Mouse (Mus musculus) adrenal gland, adult (tissue): Measurements from ENCODE around the gene Itga6.
A peak's percentile ranks its signal among the peaks of the same experiment; 100 is the strongest.

ENCODE experiments used
- DNase-seq, 2 experiments: peaks; one replicate each; pipeline ENCODE4 v3.0.0; 2022 to 2023; ENCODE audit warnings: low spot score in 1 of 2; ENCODE audit not compliant: inconsistent age in 2 of 2

Gene Itga6

DNA sequence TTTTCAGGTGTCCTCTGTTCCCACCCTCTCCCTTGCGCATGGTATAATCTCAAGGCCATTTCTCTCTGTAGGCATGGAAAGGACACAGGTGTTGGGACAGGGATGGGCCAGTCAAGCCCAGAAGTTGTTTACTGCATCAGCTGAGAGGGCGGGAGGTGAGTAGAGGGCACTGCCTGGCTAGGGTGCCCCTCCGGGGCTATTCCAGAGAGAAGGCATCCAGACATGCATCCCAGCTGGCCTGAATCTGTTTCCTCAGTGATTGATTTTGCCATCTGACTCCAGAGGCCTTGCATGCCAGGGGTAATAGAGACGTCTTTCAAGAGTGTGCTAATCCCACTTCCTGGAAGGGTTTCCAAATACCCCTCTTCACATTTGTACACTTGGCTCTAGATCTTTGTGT, 14.7 kb downstream of the Itga6 start:
- DNase-seq, result no peak

- DNase-seq, result no peak
Measured at GRCm38 (mm10) chr2:71761081-71761480, 15.7 kb downstream of the Itga6 start.

DNA sequence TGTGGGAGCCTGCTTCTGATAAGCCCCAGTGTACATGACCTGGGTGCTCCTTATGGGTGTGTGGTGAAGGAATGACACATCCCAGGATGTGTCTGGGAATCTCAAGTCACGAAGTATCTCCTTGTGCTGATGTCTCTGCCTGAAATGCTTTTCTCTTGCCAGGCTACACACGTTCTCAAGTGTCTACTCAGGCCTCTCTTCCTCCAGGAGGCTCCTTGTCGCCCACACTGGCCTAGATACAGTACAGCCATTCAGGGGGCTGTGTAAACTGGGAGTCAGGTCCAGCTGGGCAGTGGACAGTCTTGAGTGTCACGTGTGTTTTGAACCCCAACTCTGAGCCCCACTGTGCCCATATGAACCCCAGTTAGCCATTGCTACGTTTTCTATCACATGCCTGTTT, 19.1 kb downstream of the Itga6 start:
- no peak for DNase-seq

DNA sequence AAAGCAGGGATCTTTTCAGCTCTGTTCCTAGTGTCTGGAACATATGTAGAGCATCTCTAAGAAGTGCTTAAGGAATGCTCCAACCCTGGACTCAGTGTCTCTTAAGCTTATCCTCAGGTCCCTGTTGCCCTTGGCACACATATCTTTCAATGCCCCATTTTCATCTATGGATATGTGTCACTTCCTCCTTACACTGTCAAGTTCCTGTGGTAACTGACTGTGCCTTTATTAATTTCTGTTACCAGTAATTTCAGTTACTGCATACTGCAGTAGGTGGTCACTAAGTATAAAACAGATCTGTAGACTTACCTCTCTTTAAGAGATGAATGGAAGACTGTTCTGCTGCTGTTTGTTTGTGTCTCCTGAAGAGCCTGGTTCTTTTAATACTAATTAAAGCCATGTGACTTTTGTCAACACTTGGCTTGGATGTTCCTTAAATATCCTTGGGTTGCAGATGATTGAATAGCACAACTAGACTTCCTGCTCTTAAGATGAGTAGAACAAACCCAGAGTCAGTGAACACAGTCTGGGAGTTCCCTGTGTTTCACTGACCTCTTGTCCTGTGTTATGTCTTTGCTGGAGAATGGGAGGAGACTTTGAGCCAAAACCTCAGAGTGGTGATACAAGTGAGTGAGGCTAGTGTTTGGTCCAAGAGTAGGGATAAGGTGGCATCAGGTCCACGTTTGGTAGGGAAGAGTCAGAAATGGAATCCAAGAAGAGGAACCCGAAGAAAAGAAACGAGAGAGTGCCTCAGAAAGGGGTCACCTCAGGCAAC, 19.7 kb downstream of the Itga6 start:
- no peak for DNase-seq

- DNase-seq, result no peak
Measured at GRCm38 (mm10) chr2:71766007-71766406, 20.6 kb downstream of the Itga6 start.

GRCm38 (mm10) chr2:71767019-71767610, 21.7 kb downstream of the Itga6 start:
- DNase-seq, result no peak

DNA sequence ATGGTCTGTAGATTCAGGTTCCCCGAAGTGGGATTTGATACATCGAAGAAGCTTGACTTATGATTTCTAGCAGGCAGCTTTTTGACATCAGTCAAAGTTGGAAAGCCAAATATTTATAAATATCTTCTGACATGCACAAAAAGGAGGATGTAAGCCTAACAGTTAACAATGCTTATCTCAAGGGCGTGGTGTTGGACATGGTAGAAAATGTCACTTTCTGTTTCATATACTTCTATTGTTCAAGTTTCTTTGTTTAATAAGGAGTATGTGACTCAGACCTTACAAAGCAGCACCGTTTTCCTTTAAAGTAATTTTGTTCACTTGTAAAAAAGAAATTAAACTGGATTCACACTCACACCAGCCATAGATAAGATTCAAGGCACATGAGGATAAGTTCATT, 26.3 kb downstream of the Itga6 start:
- no peak for DNase-seq

DNA sequence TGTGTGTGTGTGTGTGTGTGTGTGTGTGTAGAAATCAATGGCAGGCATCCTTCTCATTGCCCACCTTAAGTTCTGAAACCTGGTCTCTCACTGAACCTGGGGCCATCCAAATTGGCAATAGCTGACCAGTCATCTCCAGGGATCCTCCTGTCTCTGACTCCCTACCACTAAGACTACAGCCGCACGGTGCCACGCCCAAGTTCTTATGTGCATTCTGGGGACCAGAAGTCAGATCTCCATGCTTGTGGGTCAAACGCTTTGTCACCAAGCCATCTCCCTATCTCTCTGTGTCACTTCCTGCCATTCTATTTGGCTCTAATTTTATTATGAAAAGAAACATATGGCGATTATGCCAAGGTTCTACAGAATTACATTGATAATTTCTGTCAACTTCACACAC, 28.3 kb downstream of the Itga6 start:
- no peak for DNase-seq

DNA sequence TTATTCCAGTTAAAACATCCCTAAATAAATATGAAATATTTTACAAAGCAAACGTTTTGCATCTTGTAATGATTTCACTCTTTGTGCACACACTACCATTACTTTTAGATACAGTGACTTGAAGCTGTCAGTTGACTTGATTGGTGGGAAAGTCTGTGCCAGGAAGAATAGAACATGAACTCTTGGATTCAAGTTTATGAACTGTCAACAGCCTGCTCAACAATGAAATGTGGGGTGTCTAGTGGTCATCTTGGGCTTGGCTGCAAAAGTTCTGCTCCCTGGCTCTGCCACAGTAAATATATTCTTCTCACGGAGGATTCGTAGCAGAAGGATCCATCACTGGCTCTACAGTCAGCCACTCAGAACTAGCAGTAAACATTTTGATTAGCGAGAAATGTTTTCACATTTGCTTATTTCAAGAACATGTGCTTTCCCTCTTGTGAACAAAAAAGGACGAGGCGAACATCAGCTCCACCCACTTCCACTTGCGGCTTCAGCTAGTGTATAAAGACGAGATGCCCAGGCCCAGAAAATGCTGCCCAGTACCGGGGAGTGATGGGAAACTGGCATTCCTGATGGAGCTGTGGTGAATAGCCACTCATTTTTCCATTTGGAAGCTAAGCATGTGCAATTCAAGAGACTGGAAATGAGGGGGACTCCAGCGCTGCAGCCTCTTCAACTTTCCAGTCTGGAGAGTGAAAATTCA, 29.0 kb downstream of the Itga6 start:
- DNase-seq, result no peak

GRCm38 (mm10) chr2:71775201-71775611, 29.8 kb downstream of the Itga6 start:
- DNase-seq, result no peak

GRCm38 (mm10) chr2:71779266-71779888, 34.0 kb downstream of the Itga6 start:
- peak in 1 of 2 experiments; percentile 56 for DNase-seq

DNA sequence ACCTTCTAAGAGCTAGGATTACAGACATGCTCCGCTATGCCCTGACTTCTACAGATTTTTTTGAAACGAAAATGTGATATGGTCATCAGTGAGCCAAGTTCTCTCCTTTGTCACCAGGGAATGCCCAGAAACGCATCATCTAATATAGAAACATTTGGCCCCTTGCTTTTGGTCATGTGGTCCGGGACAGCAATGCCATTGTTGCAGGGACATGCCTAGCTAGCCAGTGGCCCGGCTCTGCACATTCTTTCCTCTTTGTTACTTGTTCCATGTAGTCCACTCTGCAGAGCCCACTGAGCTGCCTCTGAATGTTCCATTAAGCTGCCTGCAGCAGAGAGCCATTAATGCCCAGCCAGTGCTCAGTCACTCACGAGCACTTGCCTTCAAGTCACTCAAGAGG, 34.6 kb downstream of the Itga6 start:
- DNase-seq, result no peak

DNA sequence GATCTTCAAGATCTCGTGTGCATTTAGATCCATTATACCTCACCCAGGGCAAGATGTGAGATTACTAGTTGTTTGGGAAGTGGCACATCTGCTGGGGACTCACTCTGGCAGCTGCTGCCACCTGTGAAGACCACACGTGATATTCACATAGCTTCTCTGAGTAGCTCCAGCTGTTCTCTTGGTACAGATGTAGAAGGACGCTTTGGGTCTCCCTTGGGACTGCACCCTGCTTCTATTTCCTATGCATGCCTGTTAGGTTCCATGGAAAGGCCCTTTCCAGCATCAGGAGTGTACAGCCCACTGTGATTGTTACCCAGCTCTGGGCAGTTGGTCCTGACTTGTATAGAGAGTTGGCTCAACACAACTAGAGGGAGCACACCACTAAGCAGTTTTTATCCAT, 39.8 kb downstream of the Itga6 start:
- no peak for DNase-seq

GRCm38 (mm10) chr2:71786060-71786459, 40.6 kb downstream of the Itga6 start:
- no peak for DNase-seq

GRCm38 (mm10) chr2:71786591-71787155, 41.3 kb downstream of the Itga6 start:
- DNase-seq, result peak in 1 of 2 experiments; percentile 83

GRCm38 (mm10) chr2:71787156-71787590, 41.8 kb downstream of the Itga6 start:
- DNase-seq, result peak; percentile 74 to 92

GRCm38 (mm10) chr2:71787591-71788460, 42.4 kb downstream of the Itga6 start:
- peak; percentile 42 to 82 for DNase-seq

DNA sequence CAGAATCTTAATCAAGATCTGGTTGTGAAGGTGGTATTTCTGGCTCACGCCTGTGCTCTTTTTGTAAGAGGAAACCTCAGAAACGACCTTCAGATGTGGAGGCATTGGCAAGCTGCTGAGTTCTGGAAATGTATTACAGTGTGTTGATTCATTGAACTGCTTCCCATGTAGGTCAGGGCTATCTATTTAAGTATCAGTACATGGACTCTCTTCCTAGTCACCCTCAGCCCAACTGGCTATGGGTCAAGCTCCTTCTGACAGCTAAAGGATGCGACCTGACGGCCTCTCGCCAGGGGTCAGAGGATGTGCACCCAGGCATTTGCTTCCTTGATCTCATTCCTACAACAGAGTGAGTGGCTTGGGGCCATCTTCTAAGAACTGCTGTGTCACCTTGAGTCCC, 45.3 kb downstream of the Itga6 start:
- DNase-seq, result peak; percentile 79 to 92

GRCm38 (mm10) chr2:71791203-71791602, 45.8 kb downstream of the Itga6 start:
- no peak for DNase-seq

DNA sequence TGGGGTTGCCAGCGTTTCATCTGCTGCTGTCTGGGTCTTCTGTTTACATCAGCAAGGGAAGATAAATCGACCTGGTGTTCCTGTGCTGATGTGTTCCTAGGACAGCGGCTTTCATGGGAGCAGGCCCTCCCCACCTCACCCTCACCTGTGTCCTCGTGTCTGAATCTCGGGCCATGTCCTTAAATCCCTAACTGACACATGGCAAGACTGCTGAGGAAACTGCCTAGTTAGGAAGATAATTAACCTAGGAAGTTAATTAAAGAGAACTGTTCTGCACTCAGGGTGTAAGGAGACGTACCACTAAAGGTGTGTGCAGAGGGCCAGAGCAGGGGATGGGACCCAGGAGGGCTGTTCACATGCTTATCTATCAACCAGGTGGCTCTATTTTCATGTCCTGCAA, 48.7 kb downstream of the Itga6 start:
- DNase-seq, result no peak
